Mouse (Mus musculus): ENCODE results near the gene Gm20388. TPM values are rescaled to one million over a fixed set of nuclear protein-coding genes. Genes with fewer than 3 reads are reported as not detected.

The Gm20388 gene
- polyA plus RNA-seq, 1 experiment from 2014 or later = not detected

DNA sequence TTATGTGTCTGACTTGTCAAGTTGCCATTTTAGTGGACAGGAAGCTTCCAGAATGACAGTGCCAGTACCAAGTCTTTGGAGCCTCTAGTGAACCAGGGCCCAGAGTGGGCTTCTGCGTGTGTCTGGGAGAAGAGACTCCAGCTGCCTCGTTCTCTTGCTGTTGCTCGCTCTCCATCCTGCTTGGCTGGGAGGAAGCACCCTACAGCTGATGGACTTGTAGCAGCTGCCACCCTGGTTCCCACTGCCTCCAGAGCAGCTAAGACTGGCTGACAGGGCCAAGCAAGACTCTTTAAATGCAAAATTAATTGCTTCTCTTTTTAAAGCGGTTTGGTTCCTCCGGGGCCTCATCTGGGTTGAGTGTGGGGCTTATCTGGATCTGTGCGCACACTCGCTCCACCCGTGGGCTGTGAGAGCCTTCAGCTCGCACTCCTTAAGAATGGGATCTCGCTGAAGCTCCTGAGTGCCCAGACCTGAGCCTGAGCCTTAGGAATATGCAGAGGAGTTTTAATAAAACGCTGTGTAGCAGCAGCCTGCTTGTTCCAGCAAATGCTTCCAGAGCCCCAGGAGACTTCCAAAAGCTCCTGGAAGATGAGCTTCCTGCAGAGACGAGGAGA, 4410.7 kb downstream of the Gm20388 start:
- H3K4me2 ChIP-seq (replicated peaks) = no peak overlapping the region
- H3K27ac ChIP-seq = no peak overlapping the region
- 65% methylated on average over 12 of the region's 12 CpGs for WGBS
- no peaks in the 10 kb centered on the region for H3K27me3 ChIP-seq
- ATAC-seq (ENCODE audit: insufficient number of reproducible peaks, insufficient read depth, low FRiP score, low TSS enrichment) = no peak
- peaks cover 28% of the 10 kb centered on the region for H3K36me3 ChIP-seq
- no peaks in the 10 kb centered on the region for H3K9me3 ChIP-seq
- no peak overlapping the region for H3K4me3 ChIP-seq
- H3K9ac ChIP-seq = no peak overlapping the region
- H3K4me1 ChIP-seq = peaks cover 9% of the 10 kb centered on the region

DNA sequence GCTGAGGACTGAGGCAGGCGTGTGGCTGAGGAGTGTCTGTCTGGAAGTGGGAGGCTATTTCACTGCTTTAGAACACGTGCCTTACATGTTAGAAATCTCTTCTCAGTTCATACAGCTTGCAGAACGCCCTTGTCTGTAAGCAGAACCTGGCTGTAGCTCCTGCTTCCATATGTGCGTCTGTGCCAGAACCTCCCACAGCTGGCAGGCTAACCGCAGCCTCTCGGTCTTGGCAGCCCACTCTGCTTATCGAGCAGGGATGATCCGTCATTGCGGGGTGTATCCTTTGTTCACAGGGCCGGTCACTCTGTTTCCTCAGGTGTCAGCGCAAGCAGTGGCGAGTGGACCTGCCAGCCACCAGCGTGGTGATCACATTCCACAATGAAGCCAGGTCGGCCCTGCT, 4412.7 kb downstream of the Gm20388 start:
- Histone ChIP-seq H3K9me3 (no peaks in the 10 kb centered on the region), H3K27me3 (no peaks in the 10 kb centered on the region), H3K36me3 (peaks cover 40% of the 10 kb centered on the region), H3K4me3 (no peak overlapping the region), H3K27ac (no peak overlapping the region), H3K4me1 (no peaks in the 10 kb centered on the region), H3K9ac (no peak overlapping the region), H3K4me2 (replicated peaks) (no peak overlapping the region)
- ATAC-seq (ENCODE audit: insufficient number of reproducible peaks, insufficient read depth, low FRiP score, low TSS enrichment) = no peak
- WGBS = 96% methylated on average over 14 of the region's 14 CpGs

DNA sequence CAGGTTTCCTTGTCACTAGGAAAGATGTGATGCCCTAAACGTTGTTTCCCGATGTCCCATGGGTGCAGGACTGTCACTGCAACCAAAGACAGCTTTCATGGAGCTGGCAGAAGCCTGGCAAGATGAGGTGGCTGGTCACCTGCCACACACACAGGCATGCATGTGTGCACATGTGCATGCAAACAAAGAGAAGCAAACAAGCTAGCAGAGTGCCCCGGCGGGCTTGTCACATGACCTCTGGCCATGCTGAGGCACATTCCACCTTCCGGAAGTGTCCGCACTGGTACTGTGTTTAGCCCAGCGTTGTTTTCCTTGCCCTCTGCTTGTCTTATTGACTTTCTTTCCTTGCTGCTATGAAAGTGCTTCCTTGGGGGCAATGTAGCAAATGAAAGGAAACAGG, 4417.6 kb downstream of the Gm20388 start:
- peaks cover 60% of the 10 kb centered on the region for H3K36me3 ChIP-seq
- no peaks in the 10 kb centered on the region for H3K9me3 ChIP-seq
- no peaks in the 10 kb centered on the region for H3K4me1 ChIP-seq
- H3K9ac ChIP-seq = no peak overlapping the region
- ATAC-seq (ENCODE audit: insufficient number of reproducible peaks, insufficient read depth, low FRiP score, low TSS enrichment) = no peak
- no peak overlapping the region for H3K4me3 ChIP-seq
- H3K27me3 ChIP-seq = no peaks in the 10 kb centered on the region
- H3K27ac ChIP-seq = no peak overlapping the region
- no peak overlapping the region for H3K4me2 ChIP-seq (replicated peaks)
- WGBS = 81% methylated on average over 7 of the region's 7 CpGs

DNA sequence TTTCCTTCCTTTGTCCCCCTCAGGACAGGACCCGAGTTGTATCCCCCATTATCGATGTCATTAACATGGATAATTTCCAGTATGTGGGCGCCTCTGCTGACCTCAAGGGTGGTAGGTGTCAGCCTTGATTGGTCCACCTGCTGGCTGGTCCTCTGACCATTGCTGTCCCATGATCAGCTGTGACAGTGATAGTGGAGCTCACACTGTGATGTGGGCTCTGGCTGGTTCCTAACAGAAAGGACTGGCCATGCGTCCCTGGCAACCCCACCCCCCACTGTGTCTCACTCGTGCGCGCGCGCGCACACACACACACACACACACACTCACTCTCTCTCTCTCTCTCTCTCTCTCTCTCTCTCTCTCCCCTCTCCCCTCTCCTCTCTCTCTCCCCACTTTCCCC, 4419.0 kb downstream of the Gm20388 start:
- H3K9ac ChIP-seq = no peak overlapping the region
- ATAC-seq (ENCODE audit: insufficient number of reproducible peaks, insufficient read depth, low FRiP score, low TSS enrichment) = no peak
- H3K9me3 ChIP-seq = no peaks in the 10 kb centered on the region
- H3K4me3 ChIP-seq = no peak overlapping the region
- no peaks in the 10 kb centered on the region for H3K27me3 ChIP-seq
- H3K36me3 ChIP-seq = peaks cover 61% of the 10 kb centered on the region
- H3K4me1 ChIP-seq = no peaks in the 10 kb centered on the region
- H3K4me2 ChIP-seq (replicated peaks) = no peak overlapping the region
- WGBS = 65% methylated on average over 10 of the region's 10 CpGs
- no peak overlapping the region for H3K27ac ChIP-seq

DNA sequence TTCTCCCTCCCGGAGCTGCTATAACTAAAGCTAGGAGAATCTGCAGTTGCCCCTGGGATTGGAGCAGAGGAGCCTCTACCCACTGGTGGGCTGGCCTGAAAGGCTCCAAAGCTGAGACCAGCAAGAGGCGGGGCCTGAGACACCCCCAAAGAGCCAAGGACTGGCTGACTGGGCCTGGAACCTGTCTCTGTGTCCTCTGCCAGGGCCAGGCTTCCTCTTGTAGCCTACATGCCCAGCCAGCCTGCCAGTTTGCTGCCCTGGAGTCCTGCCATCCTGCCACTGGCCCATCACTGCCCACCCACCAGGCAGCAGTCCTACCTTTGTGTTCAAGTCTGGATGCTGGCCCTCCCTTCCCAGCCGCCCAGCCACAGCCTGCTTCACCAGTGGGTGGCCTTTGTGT, 4419.8 kb downstream of the Gm20388 start:
- no peak overlapping the region for H3K9ac ChIP-seq
- no peaks in the 10 kb centered on the region for H3K4me1 ChIP-seq
- no peak overlapping the region for H3K4me3 ChIP-seq
- no peak overlapping the region; the same call in 1 of the 2 replicates for H3K27ac ChIP-seq
- no peak overlapping the region for H3K4me2 ChIP-seq (replicated peaks)
- peaks cover 64% of the 10 kb centered on the region for H3K36me3 ChIP-seq
- H3K27me3 ChIP-seq = no peaks in the 10 kb centered on the region
- ATAC-seq (ENCODE audit: insufficient number of reproducible peaks, insufficient read depth, low FRiP score, low TSS enrichment) = no peak
- H3K9me3 ChIP-seq = no peaks in the 10 kb centered on the region
- 66% methylated on average over 2 of the region's 3 CpGs for WGBS

DNA sequence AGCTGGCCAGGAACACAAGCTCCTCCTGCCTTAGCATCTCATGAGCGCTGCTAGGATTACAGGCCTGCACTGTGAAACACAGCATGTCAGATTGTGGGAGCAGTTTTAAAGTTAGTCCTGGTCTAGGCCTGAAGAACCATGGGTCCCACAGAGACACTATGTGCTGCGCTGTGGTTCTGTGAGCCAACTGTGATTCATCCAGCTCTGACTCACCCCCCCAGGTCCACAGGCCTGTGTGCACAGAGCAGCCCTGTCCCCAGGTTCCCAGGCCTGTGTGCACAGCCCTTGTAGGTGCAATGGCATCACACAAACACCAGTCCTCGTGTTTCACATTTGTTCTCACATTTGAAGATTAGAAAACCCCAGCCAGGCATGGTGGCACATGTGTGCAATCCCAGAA, 4420.5 kb downstream of the Gm20388 start:
- Histone ChIP-seq H3K27ac (no peak overlapping the region), H3K36me3 (peaks cover 64% of the 10 kb centered on the region)

DNA sequence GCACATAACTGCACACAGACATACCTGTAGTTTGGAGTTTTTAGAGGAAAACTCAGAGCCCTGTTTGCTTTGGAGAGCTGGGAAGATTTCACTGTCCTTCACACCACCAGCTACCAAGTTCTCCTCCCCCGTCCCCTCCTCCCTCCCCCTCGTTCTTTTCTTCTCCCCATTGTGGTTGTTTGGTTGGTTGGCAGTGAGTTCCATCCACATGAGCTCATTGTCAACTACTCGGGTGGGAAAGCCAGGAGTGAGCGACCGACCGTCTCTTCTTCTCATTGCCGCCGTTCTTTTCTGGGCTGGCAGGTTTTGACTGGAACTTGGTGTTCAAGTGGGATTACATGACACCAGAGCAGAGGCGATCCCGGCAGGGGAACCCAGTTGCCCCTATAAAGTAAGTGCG, 4421.1 kb downstream of the Gm20388 start:
- no peak for ATAC-seq (ENCODE audit: insufficient number of reproducible peaks, insufficient read depth, low FRiP score, low TSS enrichment)
- no peak overlapping the region for H3K27ac ChIP-seq
- 86% methylated on average over 11 of the region's 11 CpGs for WGBS
- no peaks in the 10 kb centered on the region for H3K9me3 ChIP-seq
- peaks cover 66% of the 10 kb centered on the region for H3K36me3 ChIP-seq
- no peaks in the 10 kb centered on the region for H3K27me3 ChIP-seq
- H3K4me3 ChIP-seq = no peak overlapping the region
- no peak overlapping the region for H3K9ac ChIP-seq
- no peak overlapping the region for H3K4me2 ChIP-seq (replicated peaks)
- no peaks in the 10 kb centered on the region for H3K4me1 ChIP-seq

More for the DNA sequence above, 4420.5 kb downstream of the Gm20388 start:
- H3K4me1 ChIP-seq = no peaks in the 10 kb centered on the region
- WGBS = 88% methylated on average over 3 of the region's 3 CpGs
- H3K4me2 ChIP-seq (replicated peaks) = no peak overlapping the region
- H3K4me3 ChIP-seq = no peak overlapping the region
- no peak for ATAC-seq (ENCODE audit: insufficient number of reproducible peaks, insufficient read depth, low FRiP score, low TSS enrichment)
- H3K27me3 ChIP-seq = no peaks in the 10 kb centered on the region
- H3K9ac ChIP-seq = no peak overlapping the region
- no peaks in the 10 kb centered on the region for H3K9me3 ChIP-seq

DNA sequence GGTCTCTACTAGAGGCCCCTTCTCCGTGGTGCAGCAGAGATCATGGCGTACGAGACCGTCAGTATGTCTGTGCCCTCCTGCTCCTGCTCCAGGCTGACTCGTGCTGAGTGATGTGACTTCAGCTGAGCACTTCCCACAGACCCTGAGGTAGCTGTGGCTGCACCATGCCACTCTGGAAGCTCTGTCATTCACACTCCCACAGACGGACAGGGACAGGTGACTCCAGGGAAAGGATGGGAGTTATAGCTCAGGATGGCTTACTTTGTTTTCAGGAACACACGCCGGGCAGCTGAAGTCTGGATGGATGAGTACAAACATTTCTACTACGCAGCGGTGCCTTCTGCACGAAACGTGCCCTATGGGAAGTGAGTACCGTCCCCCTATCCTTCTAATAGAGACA, 4425.7 kb downstream of the Gm20388 start:
- Histone ChIP-seq H3K27me3 (no peaks in the 10 kb centered on the region), H3K9me3 (no peaks in the 10 kb centered on the region), H3K27ac (no peak overlapping the region), H3K9ac (no peak overlapping the region), H3K4me1 (peaks cover 4% of the 10 kb centered on the region; the same call in 1 of the 2 replicates), H3K4me3 (no peak overlapping the region), H3K4me2 (replicated peaks) (no peak overlapping the region), H3K36me3 (peaks cover 85% of the 10 kb centered on the region)
- 89% methylated on average over 13 of the region's 13 CpGs for WGBS
- no peak for ATAC-seq (ENCODE audit: insufficient number of reproducible peaks, insufficient read depth, low FRiP score, low TSS enrichment)

DNA sequence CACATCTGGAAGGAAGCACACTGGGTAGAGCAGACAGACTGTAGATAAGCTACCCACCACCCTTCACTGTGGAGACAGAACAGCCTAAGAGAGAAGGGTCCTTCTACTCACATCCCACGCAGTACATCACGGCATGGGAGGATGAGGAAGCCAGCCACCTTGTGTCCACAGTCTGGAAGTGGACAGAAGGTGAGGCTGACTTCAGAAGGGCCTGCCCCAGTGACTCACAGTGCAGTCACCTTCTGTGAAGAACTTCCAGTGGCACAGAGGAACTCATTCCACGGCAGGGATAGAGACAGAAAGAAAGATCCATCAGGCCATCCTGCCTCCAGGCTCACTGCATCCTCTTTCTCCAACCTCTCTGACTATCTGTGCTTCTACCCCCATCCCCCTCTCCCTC, 4429.1 kb downstream of the Gm20388 start:
- Histone ChIP-seq H3K4me1 (peaks cover 4% of the 10 kb centered on the region; the same call in 1 of the 2 replicates), H3K4me3 (no peak overlapping the region), H3K9ac (no peak overlapping the region), H3K36me3 (peaks cover 83% of the 10 kb centered on the region), H3K27ac (no peak overlapping the region), H3K4me2 (replicated peaks) (no peak overlapping the region), H3K9me3 (no peaks in the 10 kb centered on the region), H3K27me3 (no peaks in the 10 kb centered on the region)
- 81% methylated on average over 3 of the region's 3 CpGs for WGBS
- no peak for ATAC-seq (ENCODE audit: insufficient number of reproducible peaks, insufficient read depth, low FRiP score, low TSS enrichment)

DNA sequence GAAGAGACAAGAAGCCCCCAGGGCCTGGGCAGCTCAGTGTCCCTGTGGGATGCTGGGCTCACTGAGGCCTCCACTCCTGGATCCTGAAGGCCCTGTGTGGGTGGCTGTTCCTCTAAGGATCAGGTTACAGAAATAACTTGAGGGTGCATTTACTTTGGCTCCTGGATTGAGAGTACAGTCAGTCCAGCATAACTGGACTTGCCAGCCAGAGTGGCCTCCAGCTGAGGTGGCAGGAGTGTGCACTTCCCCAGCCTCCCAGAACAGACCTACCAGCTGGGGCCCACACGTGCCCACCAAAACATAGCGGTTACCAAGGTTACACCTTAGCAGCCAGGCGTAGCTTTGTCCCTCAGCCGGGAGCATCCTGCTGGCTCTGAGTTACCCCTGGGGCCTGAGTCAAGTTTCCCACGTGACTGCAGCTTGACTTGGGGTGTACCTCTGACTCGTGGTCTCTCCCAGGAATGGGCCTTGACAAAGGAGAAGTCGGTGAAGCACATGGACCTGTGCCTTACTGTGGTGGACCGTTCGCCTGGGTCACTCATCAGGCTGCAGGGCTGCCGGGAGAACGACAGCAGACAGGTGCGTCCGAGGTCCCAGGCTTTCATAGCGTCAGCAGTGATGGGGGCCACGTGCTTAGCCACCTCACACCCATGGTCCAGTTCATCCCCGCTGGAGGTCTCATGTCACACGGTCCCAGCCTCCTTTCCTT, 4429.9 kb downstream of the Gm20388 start:
- 0 out of 2 replicates have a peak, but pooled peaks have one; percentile 26 for ATAC-seq (ENCODE audit: insufficient number of reproducible peaks, insufficient read depth, low FRiP score, low TSS enrichment)
- 71% methylated on average over 17 of the region's 17 CpGs for WGBS
- Histone ChIP-seq H3K9ac (no peak overlapping the region; the same call in 1 of the 2 replicates), H3K4me3 (no peak overlapping the region), H3K4me1 (peaks cover 4% of the 10 kb centered on the region; the same call in 1 of the 2 replicates), H3K27ac (no peak overlapping the region), H3K9me3 (no peaks in the 10 kb centered on the region), H3K4me2 (replicated peaks) (no peak overlapping the region), H3K36me3 (peaks cover 80% of the 10 kb centered on the region), H3K27me3 (no peaks in the 10 kb centered on the region)

DNA sequence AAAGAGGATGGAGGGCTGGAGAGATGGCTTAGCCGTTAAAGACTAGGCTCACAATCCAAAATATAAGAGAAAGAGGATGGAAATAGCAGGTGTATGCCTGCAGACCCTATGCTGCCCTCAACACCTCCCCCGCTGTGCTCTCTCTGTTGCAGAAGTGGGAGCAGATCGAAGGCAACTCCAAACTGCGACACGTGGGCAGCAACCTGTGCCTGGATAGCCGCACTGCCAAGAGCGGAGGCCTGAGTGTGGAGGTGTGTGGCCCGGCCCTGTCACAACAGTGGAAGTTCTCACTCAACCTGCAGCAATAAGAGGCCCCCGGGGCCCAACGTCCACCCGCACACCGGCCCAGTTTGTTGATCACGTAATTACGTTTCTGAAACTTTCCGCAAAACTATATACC, 4432.5 kb downstream of the Gm20388 start:
- H3K36me3 ChIP-seq = peaks cover 55% of the 10 kb centered on the region
- H3K9ac ChIP-seq = no peak overlapping the region
- H3K4me2 ChIP-seq (replicated peaks) = no peak overlapping the region
- H3K9me3 ChIP-seq = no peaks in the 10 kb centered on the region
- H3K27me3 ChIP-seq = no peaks in the 10 kb centered on the region
- no peak overlapping the region for H3K4me3 ChIP-seq
- WGBS = 93% methylated on average over 15 of the region's 15 CpGs
- no peak for ATAC-seq (ENCODE audit: insufficient number of reproducible peaks, insufficient read depth, low FRiP score, low TSS enrichment)
- H3K27ac ChIP-seq = no peak overlapping the region
- H3K4me1 ChIP-seq = peaks cover 4% of the 10 kb centered on the region; the same call in 1 of the 2 replicates

DNA sequence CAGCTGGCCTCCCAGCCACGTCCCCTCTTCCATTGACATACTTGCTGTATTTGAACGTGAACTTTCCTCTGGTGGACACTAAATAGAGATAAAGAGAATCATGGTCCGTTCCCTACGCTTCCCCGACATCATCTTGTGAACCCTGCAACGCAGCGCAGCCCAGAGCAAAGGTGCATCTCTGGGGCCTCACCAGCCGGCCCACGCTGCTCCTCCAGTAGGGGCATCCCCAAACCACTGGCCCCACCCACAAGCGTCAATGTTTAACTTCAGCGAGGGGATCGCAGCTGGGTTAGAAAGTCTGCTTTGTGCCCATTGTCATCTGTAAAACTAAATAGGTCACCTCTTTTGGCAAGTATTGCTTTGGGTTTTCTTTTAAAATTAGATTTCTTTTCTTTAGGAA, 4433.4 kb downstream of the Gm20388 start:
- H3K9ac ChIP-seq = no peak overlapping the region
- peaks cover 46% of the 10 kb centered on the region for H3K36me3 ChIP-seq
- H3K27ac ChIP-seq = no peak overlapping the region
- H3K9me3 ChIP-seq = no peaks in the 10 kb centered on the region
- ATAC-seq (ENCODE audit: insufficient number of reproducible peaks, insufficient read depth, low FRiP score, low TSS enrichment) = no peak
- peaks cover 4% of the 10 kb centered on the region; the same call in 1 of the 2 replicates for H3K4me1 ChIP-seq
- H3K4me3 ChIP-seq = no peak overlapping the region
- WGBS = 93% methylated on average over 12 of the region's 12 CpGs
- H3K27me3 ChIP-seq = no peaks in the 10 kb centered on the region
- no peak overlapping the region for H3K4me2 ChIP-seq (replicated peaks)
